Mouse (Mus musculus) adrenal gland, adult 10 weeks (tissue): ENCODE measurements around the gene Fthl17e. TPM values are rescaled to one million over a fixed set of nuclear protein-coding genes. Genes with fewer than 3 reads are reported as not detected.

Experiments used
- polyA plus RNA-seq: library from polyadenylated mRNA; stranded (reverse); fragments of 350-450 nt; fragmentation: Illumina TruSeq; extraction: RNeasy Lipid Tissue Mini Kit (QIAGEN cat#74804); gene quantifications from one replicate; pipeline ENCODE4 v1.2.3, GENCODE M21; 2014; ENCODE audit warnings: low read depth, low replicate concordance

The Fthl17e gene
- not detected for polyA plus RNA-seq

GRCm38 (mm10) chrX:9033193-9033592, at the start of gene Fthl17e:
Fthl17e (plus strand) TSS chrX:9033493.

GRCm38 (mm10) chrX:8986655-8987054, 46.6 kb upstream of the Fthl17e start, which contains the start of gene Fthl17d:
Fthl17d (minus strand) TSS chrX:8986755.

GRCm38 (mm10) chrX:9062715-9063114, 29.4 kb downstream of the Fthl17e start, which contains the start of gene Fthl17f:
Fthl17f (plus strand) TSS chrX:9063015.

Other genes starting within 250 kb of the Fthl17e start
- not detected for gene Ssxb5, start 229.8 kb upstream of the Fthl17e start, polyA plus RNA-seq
- not detected for gene Gm6592, start 189.5 kb upstream of the Fthl17e start, polyA plus RNA-seq
- gene Gm5751, start 159.2 kb upstream of the Fthl17e start, polyA plus RNA-seq = not detected
- gene B630019K06Rik, start 141.1 kb upstream of the Fthl17e start, polyA plus RNA-seq = 24.3 TPM
- not detected for gene Fthl17b, start 70.5 kb upstream of the Fthl17e start, polyA plus RNA-seq
- gene Fthl17c, start 56.9 kb upstream of the Fthl17e start, polyA plus RNA-seq = not detected
- gene Fthl17d, start 46.7 kb upstream of the Fthl17e start, polyA plus RNA-seq = not detected
- gene Fthl17f, start 29.5 kb downstream of the Fthl17e start, polyA plus RNA-seq = not detected
- gene 4930402K13Rik, start 71.1 kb downstream of the Fthl17e start, polyA plus RNA-seq = not detected
- 9.7 TPM for gene Lancl3, start 166.4 kb downstream of the Fthl17e start, polyA plus RNA-seq
- not detected for gene Gm14862, start 223.4 kb downstream of the Fthl17e start, polyA plus RNA-seq
- gene Xk, start 239.3 kb downstream of the Fthl17e start, polyA plus RNA-seq = 7.6 TPM